Mouse (Mus musculus) stomach, postnatal 0 days (tissue): Measurements from ENCODE around the gene Trim26.

Experiments used
- CTCF ChIP-seq: IDR thresholded peaks from 2 replicates; pipeline ENCODE4 v1.5.1; 2016; ENCODE audit warnings: antibody characterized with exemption, low read depth, mild to moderate bottlenecking, moderate library complexity
- EP300 ChIP-seq: optimal IDR thresholded peaks from 2 replicates; pipeline ENCODE3; 2016; ENCODE audit warnings: antibody characterized with exemption

GRCm38 (mm10) chr17:36899376-36899775 is 62.4 kb downstream of the Trim26 start:
- TF ChIP-seq CTCF (no peak), EP300 (no peak)
